Mouse (Mus musculus): ENCODE data around the gene 4933405L10Rik. TPM values are rescaled to one million over a fixed set of nuclear protein-coding genes. Genes with fewer than 3 reads are reported as not detected.
A peak's percentile ranks its signal among the peaks of the same experiment; 100 is the strongest.

4933405L10Rik gene
- polyA plus RNA-seq (2015; fragmentation: Nextera tagmentation; extraction: Ambion mirVana), result not detected in 2 replicates

- peak; percentile 74 for ATAC-seq (ENCODE audit: extremely low read depth, insufficient number of reproducible peaks, low FRiP score, low TSS enrichment)
- under 1% methylated on average over 55 of the region's 55 CpGs for WGBS
- peak within 1 kb of the TSS; percentile 99 for H3K4me2 ChIP-seq
- peak within 1 kb of the TSS; percentile 88 for H3K9ac ChIP-seq
- H3K27me3 ChIP-seq (replicated peaks), result no peaks in the 10 kb centered on the region
- H3K4me1 ChIP-seq, result peaks cover 12% of the 10 kb centered on the region
- H3K9me3 ChIP-seq, result no peaks in the 10 kb centered on the region
- peaks cover 16% of the 10 kb centered on the region for H3K36me3 ChIP-seq
- H3K27ac ChIP-seq (replicated peaks), result no peak within 1 kb of the TSS
- peak within 1 kb of the TSS; percentile 86 for H3K4me3 ChIP-seq
Observed at GRCm38 (mm10) chr8:105707498-105708403, at the start of gene 4933405L10Rik, which contains the start of gene Enkd1. Gene 4933405L10Rik, plus strand, starts transcription at chr8:105707655. Gene Enkd1, minus strand, starts transcription at chr8:105708210.

- peaks cover 27% of the 10 kb centered on the region for H3K36me3 ChIP-seq
- no peaks in the 10 kb centered on the region for H3K27me3 ChIP-seq (replicated peaks)
- ATAC-seq (ENCODE audit: extremely low read depth, insufficient number of reproducible peaks, low FRiP score, low TSS enrichment), result no peak
- no peak overlapping the region for H3K27ac ChIP-seq (replicated peaks)
- no peak overlapping the region for H3K9ac ChIP-seq
- WGBS, result 73% methylated on average over 3 of the region's 3 CpGs
- H3K4me2 ChIP-seq, result no peak overlapping the region
- H3K4me1 ChIP-seq, result no peaks in the 10 kb centered on the region
- no peak overlapping the region for H3K4me3 ChIP-seq
- no peaks in the 10 kb centered on the region for H3K9me3 ChIP-seq
Observed at GRCm38 (mm10) chr8:105661167-105661566, 46.3 kb upstream of the 4933405L10Rik start.

GRCm38 (mm10) chr8:105677891-105678290 lies 29.6 kb upstream of the 4933405L10Rik start:
- no peak overlapping the region for H3K4me2 ChIP-seq
- ATAC-seq (ENCODE audit: extremely low read depth, insufficient number of reproducible peaks, low FRiP score, low TSS enrichment), result no peak
- H3K4me1 ChIP-seq, result no peaks in the 10 kb centered on the region

GRCm38 (mm10) chr8:105685325-105685724 lies 22.1 kb upstream of the 4933405L10Rik start:
- Histone ChIP-seq H3K4me3 (no peak overlapping the region), H3K27me3 (replicated peaks) (peaks cover 26% of the 10 kb centered on the region), H3K27ac (replicated peaks) (no peak overlapping the region), H3K4me2 (peak overlapping the region; percentile 60), H3K4me1 (peaks cover 12% of the 10 kb centered on the region; the same call in 1 of the 2 replicates), H3K36me3 (peaks cover 46% of the 10 kb centered on the region), H3K9me3 (no peaks in the 10 kb centered on the region), H3K9ac (no peak overlapping the region)
- 68% methylated on average over 7 of the region's 7 CpGs for WGBS
- ATAC-seq (ENCODE audit: extremely low read depth, insufficient number of reproducible peaks, low FRiP score, low TSS enrichment), result no peak

More at GRCm38 (mm10) chr8:105677891-105678290, 29.6 kb upstream of the 4933405L10Rik start:
- 89% methylated on average over 1 of the region's 1 CpGs for WGBS
- Histone ChIP-seq H3K9ac (no peak overlapping the region), H3K4me3 (no peak overlapping the region), H3K9me3 (no peaks in the 10 kb centered on the region), H3K27me3 (replicated peaks) (no peaks in the 10 kb centered on the region), H3K36me3 (peaks cover 100% of the 10 kb centered on the region), H3K27ac (replicated peaks) (no peak overlapping the region)

- Histone ChIP-seq H3K4me1 (peaks cover 12% of the 10 kb centered on the region; the same call in 1 of the 2 replicates), H3K27ac (replicated peaks) (no peak within 1 kb of the TSS), H3K9me3 (no peaks in the 10 kb centered on the region), H3K36me3 (peaks cover 41% of the 10 kb centered on the region), H3K4me3 (peak within 1 kb of the TSS; percentile 25), H3K4me2 (peak within 1 kb of the TSS; percentile 60), H3K9ac (peak within 1 kb of the TSS; percentile 54), H3K27me3 (replicated peaks) (peaks cover 31% of the 10 kb centered on the region)
- WGBS, result 11% methylated on average over 26 of the region's 26 CpGs
- no peak for ATAC-seq (ENCODE audit: extremely low read depth, insufficient number of reproducible peaks, low FRiP score, low TSS enrichment)
Observed at GRCm38 (mm10) chr8:105685796-105686308, 21.6 kb upstream of the 4933405L10Rik start, which contains the start of gene Carmil2. Gene Carmil2, plus strand, starts transcription at chr8:105686274.

GRCm38 (mm10) chr8:105686551-105686950 lies 20.9 kb upstream of the 4933405L10Rik start:
- H3K27ac ChIP-seq (replicated peaks), result no peak overlapping the region
- H3K4me3 ChIP-seq, result no peak overlapping the region
- H3K9me3 ChIP-seq, result no peaks in the 10 kb centered on the region
- H3K4me1 ChIP-seq, result peaks cover 12% of the 10 kb centered on the region; the same call in 1 of the 2 replicates
- H3K27me3 ChIP-seq (replicated peaks), result peaks cover 33% of the 10 kb centered on the region
- peak overlapping the region; percentile 60; the same call in 1 of the 2 replicates for H3K4me2 ChIP-seq
- peaks cover 34% of the 10 kb centered on the region for H3K36me3 ChIP-seq
- no peak for ATAC-seq (ENCODE audit: extremely low read depth, insufficient number of reproducible peaks, low FRiP score, low TSS enrichment)
- 64% methylated on average over 6 of the region's 6 CpGs for WGBS
- H3K9ac ChIP-seq, result no peak overlapping the region

- ATAC-seq (ENCODE audit: extremely low read depth, insufficient number of reproducible peaks, low FRiP score, low TSS enrichment), result no peak
- 56% methylated on average over 8 of the region's 8 CpGs for WGBS
- no peaks in the 10 kb centered on the region for H3K9me3 ChIP-seq
Observed at GRCm38 (mm10) chr8:105687512-105687911, 19.9 kb upstream of the 4933405L10Rik start.

GRCm38 (mm10) chr8:105688242-105688752 lies 19.2 kb upstream of the 4933405L10Rik start:
- WGBS, result 30% methylated on average over 14 of the region's 14 CpGs
- Histone ChIP-seq H3K36me3 (peaks cover 22% of the 10 kb centered on the region), H3K4me3 (no peak overlapping the region), H3K27me3 (replicated peaks) (peaks cover 33% of the 10 kb centered on the region), H3K9ac (peak overlapping the region; percentile 38), H3K4me1 (peaks cover 12% of the 10 kb centered on the region; the same call in 1 of the 2 replicates), H3K27ac (replicated peaks) (no peak overlapping the region), H3K4me2 (no peak overlapping the region), H3K9me3 (no peaks in the 10 kb centered on the region)
- ATAC-seq (ENCODE audit: extremely low read depth, insufficient number of reproducible peaks, low FRiP score, low TSS enrichment), result no peak

More at GRCm38 (mm10) chr8:105687512-105687911, 19.9 kb upstream of the 4933405L10Rik start:
- Histone ChIP-seq H3K27ac (replicated peaks) (no peak overlapping the region), H3K27me3 (replicated peaks) (peaks cover 33% of the 10 kb centered on the region), H3K4me2 (no peak overlapping the region), H3K9ac (no peak overlapping the region), H3K4me1 (peaks cover 12% of the 10 kb centered on the region; the same call in 1 of the 2 replicates), H3K36me3 (peaks cover 24% of the 10 kb centered on the region), H3K4me3 (no peak overlapping the region)

- no peak for ATAC-seq (ENCODE audit: extremely low read depth, insufficient number of reproducible peaks, low FRiP score, low TSS enrichment)
- Histone ChIP-seq H3K4me1 (peaks cover 22% of the 10 kb centered on the region), H3K4me3 (no peak overlapping the region), H3K9ac (no peak overlapping the region), H3K9me3 (no peaks in the 10 kb centered on the region), H3K27ac (replicated peaks) (no peak overlapping the region), H3K27me3 (replicated peaks) (peaks cover 44% of the 10 kb centered on the region), H3K4me2 (no peak overlapping the region), H3K36me3 (peaks cover 11% of the 10 kb centered on the region)
- 62% methylated on average over 35 of the region's 35 CpGs for WGBS
Observed at GRCm38 (mm10) chr8:105689256-105689982, 18.0 kb upstream of the 4933405L10Rik start.

- H3K9me3 ChIP-seq, result no peaks in the 10 kb centered on the region
- peaks cover 49% of the 10 kb centered on the region for H3K27me3 ChIP-seq (replicated peaks)
- H3K36me3 ChIP-seq, result peaks cover 6% of the 10 kb centered on the region
- H3K27ac ChIP-seq (replicated peaks), result no peak overlapping the region
- H3K9ac ChIP-seq, result no peak overlapping the region
- 86% methylated on average over 9 of the region's 9 CpGs for WGBS
- no peak overlapping the region for H3K4me3 ChIP-seq
- no peak for ATAC-seq (ENCODE audit: extremely low read depth, insufficient number of reproducible peaks, low FRiP score, low TSS enrichment)
- no peak overlapping the region for H3K4me2 ChIP-seq
- H3K4me1 ChIP-seq, result peaks cover 24% of the 10 kb centered on the region
Observed at GRCm38 (mm10) chr8:105689983-105690360, 17.5 kb upstream of the 4933405L10Rik start.

Data from heart, embryonic 13.5 days (tissue).